Mouse (Mus musculus): ENCODE measurements around the gene Srprb.

Srprb gene

DNA sequence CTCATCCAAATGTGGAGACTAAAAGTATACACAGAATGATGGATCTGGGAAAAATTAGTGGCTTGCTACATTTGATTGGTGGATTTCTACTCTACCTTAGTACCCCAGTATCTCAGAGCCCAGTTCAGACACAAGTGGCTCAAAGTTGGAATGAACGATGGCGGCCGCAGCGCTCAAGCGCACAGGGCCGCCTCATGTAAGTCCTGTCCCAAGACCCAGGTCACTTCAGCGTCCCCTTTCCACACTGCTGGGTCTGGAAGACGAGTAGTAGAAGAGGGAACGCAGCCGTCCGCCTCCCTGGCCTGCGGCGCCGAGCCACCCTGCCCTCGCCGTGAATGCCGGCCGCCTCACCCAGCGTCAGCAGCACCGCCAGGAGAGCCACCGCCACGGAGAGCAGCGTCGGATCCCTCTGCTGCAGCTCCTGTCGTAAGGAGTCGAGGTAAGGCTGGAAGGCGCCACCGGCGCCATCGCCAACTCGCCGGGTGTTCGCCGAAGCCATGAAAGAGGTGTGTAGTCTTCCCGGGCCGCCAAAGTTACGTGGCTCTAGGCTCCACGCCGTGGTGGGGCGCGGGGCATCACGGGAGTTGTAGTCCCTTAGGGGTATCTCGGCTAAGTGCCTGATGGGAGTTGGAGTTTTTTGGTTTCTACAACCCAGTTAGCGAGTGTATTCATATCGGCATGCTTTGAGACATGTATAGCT lies at the start of gene Srprb:
Gene Srprb, minus strand, starts transcription at position 577 of the 700 bp plus-strand sequence.
- DNase-seq: peak; percentile 93 to 95

DNA sequence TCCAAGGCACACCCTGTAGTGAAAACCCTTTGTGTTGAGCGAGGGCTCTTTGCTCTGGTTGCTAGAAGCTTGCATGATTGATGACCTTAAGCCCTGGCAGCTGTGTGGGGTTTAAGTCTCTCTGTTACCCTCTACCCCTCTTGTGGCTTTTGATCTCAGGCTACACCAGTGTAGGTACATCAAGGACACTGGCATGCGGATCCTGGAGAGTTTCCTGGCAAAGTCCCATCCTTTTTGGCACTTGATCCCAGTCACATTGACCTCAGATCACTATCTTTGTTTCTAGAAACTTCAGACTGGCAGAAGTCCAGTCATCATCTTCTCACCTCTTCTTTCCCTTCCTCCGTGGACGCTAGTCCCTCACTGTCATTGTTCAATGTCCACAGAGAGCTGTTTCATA lies 46.7 kb upstream of the Srprb start:
- no peak for DNase-seq

DNA sequence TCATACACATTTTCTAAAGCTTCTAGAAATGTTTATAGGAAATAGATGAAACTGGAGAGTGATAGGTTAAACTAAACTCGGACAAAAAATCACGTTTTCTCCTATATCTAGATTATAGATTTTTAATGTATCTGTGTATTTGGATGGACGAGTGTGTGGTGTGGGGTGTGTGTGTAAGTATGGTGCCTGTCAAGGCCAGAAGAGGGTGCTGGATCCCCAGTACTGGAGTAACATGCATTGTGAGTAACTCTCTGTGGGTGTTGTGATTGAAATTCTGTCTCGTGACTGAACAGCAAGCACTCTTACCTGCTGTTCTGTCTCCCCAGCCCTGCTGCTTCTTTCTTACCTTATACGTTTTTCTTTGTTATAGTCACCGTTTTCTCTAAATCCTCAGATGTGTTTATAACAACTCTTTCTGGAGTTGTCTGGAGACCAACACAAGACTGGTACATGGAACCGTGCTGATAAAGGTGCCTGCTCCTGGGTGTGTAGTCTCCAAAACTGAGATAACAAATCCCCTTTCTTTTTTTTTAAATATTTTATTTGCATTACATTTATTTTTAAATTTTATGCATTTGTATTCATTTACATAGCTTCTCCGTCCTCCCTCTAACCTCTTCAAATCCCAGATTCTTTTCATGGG lies 44.7 kb upstream of the Srprb start:
- no peak for DNase-seq

DNA sequence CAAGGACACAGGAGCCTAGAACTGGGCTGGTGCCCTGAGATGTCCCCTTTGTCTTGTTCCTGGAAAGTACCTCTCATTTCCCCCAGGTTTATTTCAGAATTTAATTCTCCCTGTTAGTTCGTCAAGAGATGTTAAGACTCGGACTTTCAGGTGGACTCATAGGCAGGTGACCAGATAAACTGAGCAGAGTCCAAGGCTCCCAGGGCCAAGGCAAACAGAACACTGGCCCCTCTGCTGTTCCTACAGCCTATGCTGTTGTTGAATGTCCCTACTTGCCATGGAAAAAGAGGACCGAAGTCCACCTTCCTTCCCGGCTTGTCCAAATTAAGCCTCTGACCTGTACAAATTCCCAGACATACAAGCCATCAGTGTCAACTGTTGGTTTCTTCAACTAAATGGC lies 41.7 kb upstream of the Srprb start:
- no peak for DNase-seq

DNA sequence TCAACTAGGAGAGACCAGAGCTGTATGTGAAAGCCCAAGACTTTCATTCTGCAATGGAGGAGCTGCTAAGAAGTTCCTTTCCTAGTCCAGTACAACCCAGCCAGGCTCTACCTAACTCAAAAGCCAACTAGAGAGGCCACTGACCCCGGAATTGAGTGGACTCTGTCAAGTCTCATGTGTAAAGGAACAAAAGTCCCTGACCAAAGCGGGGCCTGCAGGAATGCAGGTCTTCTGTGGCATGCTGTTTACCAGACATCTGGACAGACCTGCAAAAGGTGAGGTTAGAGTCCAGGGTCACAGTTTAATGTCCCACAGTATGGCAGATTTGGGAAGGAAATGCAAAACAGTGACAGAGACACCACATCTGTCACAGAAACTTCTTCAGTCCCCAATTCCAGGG lies 39.3 kb upstream of the Srprb start:
- no peak for DNase-seq

DNA sequence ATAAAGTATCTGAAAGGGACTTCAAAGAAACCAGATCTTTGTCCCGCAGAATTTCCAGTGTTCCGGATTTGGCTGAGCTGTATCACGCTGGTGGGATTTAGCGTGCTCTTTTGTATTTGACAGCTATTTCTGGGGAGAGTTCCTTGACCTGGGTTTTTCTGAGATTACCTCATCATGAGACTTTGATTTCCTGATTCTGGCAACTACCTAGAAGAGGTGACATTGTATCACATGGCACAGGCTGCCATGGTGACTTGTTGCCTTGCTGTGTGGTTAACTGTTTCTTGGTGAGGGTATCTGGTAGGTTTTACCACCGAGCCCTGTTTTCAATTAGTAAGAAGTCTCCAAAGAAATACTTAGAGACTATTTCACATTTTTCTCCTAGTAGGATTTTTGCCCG lies 37.5 kb upstream of the Srprb start:
- DNase-seq: no peak

DNA sequence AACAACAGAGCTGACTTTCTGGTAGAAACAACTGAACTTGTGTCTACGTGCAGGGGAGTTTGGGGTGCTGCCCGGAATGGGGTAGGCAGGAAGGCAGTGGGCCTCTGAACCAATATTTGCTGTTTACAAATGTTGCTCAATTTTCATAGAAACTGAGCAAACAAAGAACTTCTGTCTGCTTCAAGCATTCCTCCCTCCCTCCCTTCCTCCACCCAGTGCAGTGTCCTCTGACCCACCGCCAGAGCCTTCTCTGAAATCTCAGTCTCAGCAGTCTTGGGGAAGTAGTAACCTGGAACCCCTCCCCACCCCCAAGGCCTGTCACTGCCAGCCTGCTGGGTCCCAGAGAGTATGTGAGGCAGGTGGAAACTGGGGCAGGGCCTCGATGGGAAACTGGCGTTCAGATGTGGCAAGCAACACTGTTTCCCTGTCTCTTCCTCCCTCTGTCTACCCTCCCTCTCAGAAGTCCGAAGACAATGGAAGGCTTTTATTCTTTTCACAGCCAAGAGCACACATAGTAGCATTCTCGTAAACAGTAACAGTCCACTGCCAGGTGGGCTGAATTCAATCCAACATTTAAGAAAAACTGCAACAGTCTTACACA lies 32.7 kb upstream of the Srprb start:
- peak; percentile 64 to 65 for DNase-seq

DNA sequence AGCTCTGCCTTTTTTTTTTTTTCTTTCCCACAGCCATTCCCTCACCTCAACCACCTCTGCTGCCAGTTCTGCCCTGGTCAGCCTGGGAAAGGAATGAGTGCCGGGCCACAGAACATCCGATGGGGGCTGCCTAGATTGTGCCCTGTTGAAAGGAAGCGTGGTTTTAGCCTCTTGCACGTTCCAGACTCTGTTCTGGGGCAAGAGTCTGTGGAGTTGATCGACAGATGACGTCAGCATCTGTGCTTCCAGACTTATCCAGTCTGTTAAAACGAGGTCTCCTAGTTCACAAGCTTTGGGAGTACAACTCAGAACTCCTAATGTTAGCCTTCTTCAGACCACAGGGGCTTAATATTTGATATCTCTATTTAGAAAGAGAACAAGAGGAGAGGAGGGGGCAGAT lies 32.1 kb upstream of the Srprb start:
- DNase-seq: peak; percentile 38 to 62

DNA sequence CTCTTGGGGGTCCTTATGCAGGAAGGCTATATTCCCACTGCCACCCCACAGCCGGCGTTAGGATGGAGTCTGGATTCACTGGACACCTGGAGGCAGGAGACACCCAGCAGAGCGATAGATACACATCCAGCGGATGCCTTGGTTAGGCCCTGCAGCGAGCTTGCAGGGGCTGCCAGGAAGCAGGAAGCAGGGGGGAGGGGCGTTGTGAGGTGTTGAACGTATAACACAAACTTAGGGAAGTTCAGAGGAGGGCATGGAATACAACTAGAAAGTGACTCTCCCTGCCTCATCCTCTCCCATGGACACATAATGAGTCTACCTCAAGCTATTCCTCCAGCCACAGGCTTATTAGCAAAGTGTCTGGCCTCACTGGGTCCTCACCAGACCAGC lies 31.1 kb upstream of the Srprb start:
- DNase-seq: no peak

DNA sequence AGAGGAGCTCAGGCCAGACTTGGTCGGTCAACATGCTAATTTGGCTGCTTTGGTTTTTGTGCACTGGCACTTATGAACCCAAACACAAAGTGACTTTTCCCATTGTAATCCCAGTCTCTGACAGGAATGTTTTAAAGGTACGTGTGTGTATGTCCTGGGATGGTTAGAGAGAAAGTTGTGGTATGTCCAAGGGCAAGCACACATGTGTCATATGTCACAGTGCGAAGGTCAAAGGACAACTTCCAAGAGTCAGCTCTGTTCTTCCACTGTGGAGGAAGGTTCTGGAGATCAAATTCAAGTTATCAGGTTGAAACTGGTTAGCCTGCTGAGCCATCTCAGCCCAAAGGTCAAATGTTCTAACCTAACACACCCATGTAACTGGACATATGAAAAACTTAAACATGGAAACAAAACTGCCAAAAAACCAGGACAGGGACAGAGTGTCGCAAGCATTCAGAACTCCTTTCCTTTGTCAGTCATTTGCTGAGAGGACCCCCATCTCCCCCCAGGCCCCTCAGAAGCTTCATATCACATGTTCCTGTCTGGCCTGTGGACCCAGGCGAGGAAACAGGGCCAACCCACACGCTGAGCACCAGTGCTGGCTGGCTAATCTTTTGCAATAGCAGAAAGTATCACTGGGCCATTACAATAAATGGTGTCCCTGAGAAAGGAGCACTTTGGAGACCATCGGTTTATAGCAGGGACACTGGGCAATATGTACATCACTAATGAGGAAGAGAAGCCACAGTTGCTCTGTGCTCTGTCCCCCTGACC lies 30.5 kb upstream of the Srprb start:
- no peak for DNase-seq

DNA sequence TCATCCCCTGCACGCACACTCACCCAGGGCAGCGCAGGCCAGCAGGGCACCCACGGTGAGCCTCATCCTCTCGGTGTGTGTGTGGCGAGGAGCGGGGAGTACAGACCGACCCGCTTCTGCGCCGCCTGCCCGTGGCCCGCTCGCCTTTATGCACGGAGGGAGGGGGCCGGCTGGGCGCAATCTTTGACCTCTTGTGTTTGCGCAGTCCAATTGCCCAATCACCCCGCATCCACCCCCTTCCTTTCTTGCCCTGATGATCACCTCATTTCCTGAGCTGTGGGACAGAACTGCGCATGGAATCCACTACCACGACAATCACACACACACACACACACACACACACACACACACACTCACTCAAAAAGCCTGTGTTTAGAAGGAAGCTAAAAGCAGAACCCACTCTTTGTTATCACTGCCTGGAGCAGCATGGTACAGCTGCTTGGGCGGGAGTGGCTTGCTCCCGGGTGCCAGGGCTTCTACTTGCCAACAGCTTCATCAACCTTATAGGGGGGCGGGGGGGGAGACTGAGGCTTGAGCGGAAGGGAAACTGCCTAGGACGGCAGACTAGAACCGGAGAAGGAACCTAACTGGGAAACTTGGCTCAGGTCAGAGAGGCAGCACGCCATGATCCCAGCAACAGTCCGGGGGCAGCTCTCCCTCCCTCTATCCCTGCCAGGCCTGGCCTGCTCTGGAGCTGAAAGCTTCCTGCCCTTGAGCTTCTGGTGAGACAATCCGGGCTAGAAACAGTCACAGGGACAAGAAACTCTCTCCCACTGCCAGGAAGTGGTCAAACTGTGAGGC lies 28.4 kb upstream of the Srprb start, which contains the start of the genes Gm20425 and Trf:
Gene Gm20425, minus strand, starts transcription at position 157 of the 801 bp plus-strand sequence.
Gene Trf, minus strand, starts transcription at position 294 of the 801 bp plus-strand sequence.
- peak; percentile 86 to 87 for DNase-seq

DNA sequence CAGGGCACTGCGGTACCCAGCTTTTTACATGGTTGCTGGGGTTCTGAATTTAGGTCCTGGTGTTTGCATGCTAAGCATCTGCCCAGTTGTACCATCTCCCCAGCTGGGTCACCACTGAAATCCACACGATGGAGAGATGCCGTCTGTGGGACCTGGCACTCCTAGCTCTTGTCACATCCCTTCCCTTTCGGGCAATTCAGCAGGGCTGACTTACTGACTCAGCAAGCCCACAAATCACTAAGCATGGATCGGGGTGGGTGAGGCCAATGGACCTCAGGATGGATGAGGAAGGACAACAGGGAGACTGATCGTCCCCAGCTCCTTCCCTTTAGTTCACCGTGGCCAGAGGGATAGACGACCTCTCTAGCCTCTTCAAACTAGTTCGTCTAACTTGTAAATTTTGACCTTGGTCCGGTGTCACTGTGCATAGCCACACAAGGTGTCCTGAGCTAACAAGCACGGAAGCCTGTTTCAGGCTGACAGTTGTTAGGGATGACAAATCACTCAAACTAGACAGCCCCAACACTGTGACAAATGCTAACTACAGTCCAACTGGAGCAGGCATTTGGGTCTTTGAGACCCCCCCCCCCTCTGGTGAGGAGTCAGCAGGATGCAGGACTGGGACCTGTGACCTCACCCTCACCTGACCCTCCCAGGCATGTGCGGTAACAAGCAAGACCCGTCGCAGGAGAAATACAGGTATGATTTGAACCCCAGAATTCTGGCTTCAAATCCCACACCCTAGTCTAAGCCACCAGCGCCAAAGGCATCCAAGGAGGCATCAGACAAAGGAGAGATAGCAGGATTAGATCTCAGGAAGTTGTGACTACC lies 27.3 kb upstream of the Srprb start:
- DNase-seq: no peak

DNA sequence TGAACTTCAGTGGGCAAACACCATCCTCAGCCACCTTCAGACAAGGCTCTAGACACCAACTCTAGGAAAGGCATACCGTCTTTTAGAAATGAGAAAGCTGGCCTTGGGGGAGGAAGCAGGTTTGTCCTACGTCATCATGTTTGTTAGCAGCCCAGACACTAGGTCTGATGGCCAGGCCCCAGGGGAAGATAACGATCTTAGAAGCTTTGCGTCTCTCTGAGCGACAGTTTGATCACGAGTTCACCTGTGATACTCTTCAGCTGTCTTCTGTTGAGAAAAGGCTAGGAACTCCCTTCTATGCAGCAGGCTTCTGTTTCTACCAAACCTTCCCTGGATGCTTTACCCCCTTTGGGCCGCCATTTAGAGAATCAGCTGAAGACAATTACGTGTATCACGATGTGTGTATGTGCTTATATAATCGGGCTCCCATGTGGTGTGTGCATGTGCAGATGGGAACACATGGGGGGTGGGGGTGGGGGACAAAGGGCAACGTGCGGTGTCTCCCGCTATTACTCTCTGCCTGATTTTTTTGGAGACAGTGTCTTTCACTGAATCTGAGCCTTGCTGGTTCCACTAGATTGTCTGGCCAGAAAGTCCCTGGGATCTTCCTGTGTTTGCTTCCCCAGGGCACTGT lies 26.6 kb upstream of the Srprb start:
- no peak for DNase-seq

DNA sequence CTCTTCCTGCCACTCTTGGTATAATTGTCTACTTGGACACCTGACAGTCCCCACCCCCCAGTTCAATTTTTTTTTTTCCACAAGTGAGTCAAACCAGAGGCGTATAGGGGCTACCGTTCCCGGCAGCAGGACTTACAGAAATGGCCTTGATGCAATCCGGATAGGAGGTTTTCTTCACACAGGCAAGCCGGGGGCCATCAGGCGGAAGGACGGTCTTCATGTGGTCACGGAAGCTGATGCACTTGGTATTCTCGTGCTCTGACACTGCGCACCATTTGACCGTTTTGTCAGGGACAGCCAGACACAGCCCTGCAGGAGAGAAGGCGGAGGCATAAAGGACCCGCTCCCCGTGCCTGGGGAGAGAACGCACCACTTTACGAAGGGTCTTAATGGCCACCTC lies 25.8 kb upstream of the Srprb start:
- no peak for DNase-seq

DNA sequence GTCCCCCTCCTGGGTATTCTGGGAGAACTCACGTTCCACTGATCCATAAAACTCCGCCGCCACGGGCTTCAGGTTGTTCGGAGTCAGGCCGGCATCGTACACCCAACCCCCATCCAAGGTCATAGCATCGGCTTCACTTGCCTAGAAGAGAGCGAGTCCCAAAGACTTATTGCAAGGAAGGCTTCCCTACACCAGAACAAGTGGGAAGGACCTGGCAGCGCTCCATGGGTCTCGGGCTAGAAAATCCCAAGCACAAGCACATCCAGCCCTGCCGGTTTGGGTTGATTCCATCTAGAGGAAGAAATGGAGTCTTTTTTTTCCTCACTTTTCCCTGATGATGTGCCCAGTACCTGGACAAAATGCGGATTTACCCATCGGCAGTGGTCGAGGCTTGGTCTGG lies 24.9 kb upstream of the Srprb start:
- DNase-seq: peak; percentile 35 to 40

DNA sequence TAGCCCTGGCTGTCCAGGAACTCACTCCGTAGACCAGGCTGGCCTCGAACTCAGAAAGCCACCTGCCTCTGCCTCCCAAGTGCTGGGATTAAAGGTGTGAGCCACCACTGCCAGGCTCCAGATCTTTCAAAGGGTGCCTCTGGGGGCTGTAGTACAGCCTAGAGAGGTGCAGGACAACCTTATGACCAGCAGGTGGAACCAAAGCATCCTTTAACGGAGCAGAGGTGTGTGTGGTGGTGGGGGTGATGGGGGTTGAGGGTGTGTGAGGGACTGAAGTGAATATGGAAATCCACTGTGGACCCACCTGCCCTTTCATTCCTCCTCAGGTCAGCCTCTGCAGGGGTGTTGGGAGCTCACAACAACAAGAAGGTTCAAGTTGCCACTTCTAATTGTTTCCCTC lies 23.5 kb upstream of the Srprb start:
- DNase-seq: peak in 1 of 2 experiments; percentile 28

DNA sequence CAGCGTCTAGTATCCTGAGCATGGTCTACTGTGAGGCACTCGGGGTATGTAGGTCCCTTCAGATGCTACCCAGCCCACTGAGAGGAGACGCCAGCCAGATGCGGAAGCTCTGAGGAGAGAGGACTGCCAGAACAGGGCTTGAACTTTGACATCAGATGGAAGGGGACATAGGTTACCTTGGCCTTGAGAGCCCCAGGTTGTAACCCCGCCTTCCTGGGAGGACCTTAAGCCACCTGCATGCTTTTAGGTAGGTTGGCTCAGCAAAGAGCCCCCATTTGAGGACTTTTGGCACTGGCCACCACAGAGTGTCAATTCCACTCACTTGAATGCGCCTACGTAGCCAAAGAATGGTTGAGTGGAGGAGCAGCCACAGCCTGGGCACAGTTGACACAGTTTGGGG lies 22.8 kb upstream of the Srprb start:
- no peak for DNase-seq

DNA sequence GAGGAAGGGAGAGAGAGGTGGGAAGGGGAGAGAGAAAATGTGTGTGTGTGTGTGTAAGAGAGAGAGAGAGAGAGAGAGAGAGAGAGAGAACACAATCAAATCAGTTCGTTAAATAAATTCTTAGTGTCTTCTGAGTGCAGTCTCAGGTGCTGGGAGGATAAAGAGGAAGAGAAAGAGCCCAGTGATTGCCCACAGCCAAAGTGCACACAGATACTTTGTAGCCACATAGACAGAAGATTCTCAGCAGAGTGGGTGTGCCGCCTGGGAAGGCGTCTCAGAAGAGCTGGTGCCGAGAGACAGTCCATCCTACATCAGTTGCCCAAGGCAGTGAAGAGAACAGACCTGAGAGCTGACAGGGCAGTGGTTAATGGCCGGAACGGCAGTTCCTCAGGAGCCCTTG lies 12.3 kb upstream of the Srprb start:
- DNase-seq: no peak

DNA sequence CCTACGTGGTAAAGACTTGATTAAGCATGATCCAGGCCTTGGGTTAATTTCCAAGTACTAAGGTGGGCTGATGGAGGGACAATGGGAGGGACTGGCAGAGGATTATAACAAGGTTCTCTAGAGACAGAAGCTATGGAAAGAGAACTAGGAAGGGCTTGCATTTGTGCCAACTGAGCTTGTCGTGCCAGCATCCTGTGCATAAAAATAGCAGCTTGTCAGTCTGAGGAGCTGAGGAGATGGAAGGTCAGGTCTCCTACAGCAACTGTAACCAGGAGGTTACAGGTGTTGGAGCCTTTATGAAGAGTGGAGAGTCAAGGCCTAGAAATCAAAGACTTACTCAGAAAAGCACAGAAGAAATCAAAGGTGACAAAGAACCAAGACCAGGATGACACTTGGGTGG lies 11.7 kb upstream of the Srprb start:
- no peak for DNase-seq

DNA sequence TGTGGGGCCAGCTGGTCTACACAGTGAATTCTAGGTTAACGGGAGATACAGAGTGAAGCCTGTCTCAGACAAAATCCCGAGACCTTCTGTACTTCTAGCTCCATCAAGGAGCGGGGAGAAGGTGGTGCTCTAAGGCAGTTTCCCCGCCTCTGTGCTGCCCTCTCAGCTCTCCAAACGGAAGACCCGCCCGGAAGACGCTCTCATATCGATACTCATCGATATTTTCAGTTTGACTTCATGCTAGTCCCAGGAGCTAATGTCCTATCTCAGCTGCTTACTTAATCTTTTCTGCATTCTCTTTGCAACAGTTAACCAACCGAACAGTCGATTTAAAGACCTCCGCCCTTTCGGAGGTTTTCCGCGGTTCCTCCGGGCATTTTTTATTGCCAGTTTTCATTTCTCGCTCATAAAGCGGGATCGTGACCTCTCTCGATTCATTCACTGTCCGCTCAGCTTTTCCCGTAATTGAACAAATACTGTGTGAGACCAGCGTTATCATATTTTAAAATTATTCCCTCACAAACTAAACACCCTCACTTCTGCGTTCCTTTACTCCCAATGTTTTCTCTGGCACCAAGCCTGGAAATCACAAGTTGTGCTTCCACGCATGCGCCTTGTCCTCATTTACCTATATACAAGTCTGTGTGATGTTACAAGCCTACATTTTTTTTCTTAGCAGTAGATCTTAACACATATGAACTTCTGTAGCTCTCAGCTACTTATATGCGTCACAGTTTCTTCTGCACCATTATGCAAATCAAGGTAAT lies 10.9 kb upstream of the Srprb start:
- DNase-seq: peak in 1 of 2 experiments; percentile 20
